20 mouse cellular contexts compared by ENCODE assay signal in genomic region chr11:96697467-96697866, GRCm38 (mm10).
DNase-seq lines count a peak whose midpoint lies in the region; ATAC-seq and TF ChIP-seq lines count a peak whose summit lies in the region.
"Had no signal": no experiment of that assay in that cellular context is flagged by ENCODE, and none has a peak within 500 bp of the region (broad histone marks: within the 10 kb centered on the region; RNA-seq: fewer than 3 reads in every experiment).

No protein-coding gene starts in this region.

- no peak overlapping the region for H3K27ac ChIP-seq in kidney, postnatal 0 days
- no peak overlapping the region for H3K27ac ChIP-seq in CH12.LX (ENCODE audit: insufficient read depth, low read depth)
- H3K27ac ChIP-seq: embryonic facial prominence, embryonic 13.5 days; forebrain, embryonic 12.5 days; liver, embryonic 13.5 days; stomach, embryonic 15.5 days had no signal

- in situ Hi-C loops in CH12.LX (cut with MboI; ENCODE audit: low pct_ligation_motif_present, low pct_unique_long_range_greater_than_20kb, low sequenced_read_pairs), result no loop called here

- H3K4me2 ChIP-seq in kidney, postnatal 0 days (ENCODE audit: low read length), result no peak overlapping the region
- peak overlapping the region; percentile 76 for H3K4me2 ChIP-seq in CH12.LX (ENCODE audit: insufficient read depth, low read depth, poor library complexity, severe bottlenecking)
- H3K4me2 ChIP-seq: embryonic facial prominence, embryonic 13.5 days; forebrain, embryonic 12.5 days; heart, embryonic 11.5 days; liver, embryonic 13.5 days; stomach, embryonic 15.5 days had no signal

- H3K36me3 ChIP-seq in kidney, postnatal 0 days (ENCODE audit: insufficient read depth, low read length), result no peaks in the 10 kb centered on the region
- no peaks in the 10 kb centered on the region for H3K36me3 ChIP-seq in CH12.LX (replicated peaks in 1 of 2; ENCODE audit: control insufficient read depth in 1 of 2, insufficient read depth in 1 of 2, low read length in 1 of 2)
- H3K36me3 ChIP-seq: embryonic facial prominence, embryonic 13.5 days; forebrain, embryonic 12.5 days; liver, embryonic 13.5 days; stomach, embryonic 15.5 days had no signal

- H3K9me3 ChIP-seq in kidney, postnatal 0 days (replicated peaks; ENCODE audit: low read length), result no peaks in the 10 kb centered on the region
- no peaks in the 10 kb centered on the region for H3K9me3 ChIP-seq in CH12.LX (replicated peaks; ENCODE audit: low read length)
- H3K9me3 ChIP-seq: embryonic facial prominence, embryonic 13.5 days; forebrain, embryonic 12.5 days; liver, embryonic 13.5 days; stomach, embryonic 15.5 days had no signal

- no peaks in the 10 kb centered on the region for H3K79me2 ChIP-seq in CH12.LX (replicated peaks; ENCODE audit: control insufficient read depth, extremely low read depth, insufficient read depth, poor library complexity, severe bottlenecking)

- ATAC-seq in CD4-positive, CD25-positive, alpha-beta regulatory T cell, adult 4 months, result no peak
- 0 out of 2 replicates have a peak, but pooled peaks have one; percentile 21 for ATAC-seq in kidney, postnatal 0 days (replicated peaks; ENCODE audit: low FRiP score, low read depth)
- 0 out of 2 replicates have a peak, but pooled peaks have one; percentile 34 for ATAC-seq in erythroid progenitor cell, adult 5-6 weeks (replicated peaks; ENCODE audit: low FRiP score, poor library complexity, severe bottlenecking)
- ATAC-seq: intestine, embryonic 16.5 days; midbrain, embryonic 16.5 days had no signal

- no peak for TF ChIP-seq EP300 in CH12.LX (IDR thresholded peaks at IDR 0.05; ENCODE audit: low read length)

- no peaks in the 10 kb centered on the region for H3K4me1 ChIP-seq in kidney, postnatal 0 days (replicated peaks; ENCODE audit: insufficient read depth, low read length)
- peaks cover 3 to 21% of the 10 kb centered on the region in 2 experiments for H3K4me1 ChIP-seq in CH12.LX (ENCODE audit: control insufficient read depth in 1 of 2, insufficient read depth in 2 of 2)
- H3K4me1 ChIP-seq: liver, embryonic 13.5 days; stomach, embryonic 15.5 days had no signal

- no peak for TF ChIP-seq CTCF in kidney, postnatal 0 days (IDR thresholded peaks at IDR 0.05; ENCODE audit: low read depth)
- no peak for TF ChIP-seq CTCF in CH12.LX (conservative IDR thresholded peaks at IDR 0.05 in 1 of 2, IDR thresholded peaks at IDR 0.05 in 1 of 2; ENCODE audit: low read depth in 2 of 2, low read length in 2 of 2)

- no peak for TF ChIP-seq RAD21 in CH12.LX (IDR thresholded peaks at IDR 0.05; ENCODE audit: low read depth, low read length)

- no peak overlapping the region for H3K9ac ChIP-seq in kidney, postnatal 0 days (ENCODE audit: low read depth, low read length)
- H3K9ac ChIP-seq in CH12.LX (ENCODE audit: insufficient read depth, low read depth), result no peak overlapping the region
- H3K9ac ChIP-seq: embryonic facial prominence, embryonic 13.5 days; forebrain, embryonic 12.5 days; liver, embryonic 13.5 days; stomach, embryonic 15.5 days had no signal

- peak; percentile 24 for DNase-seq in CD4-positive, CD25-positive, alpha-beta regulatory T cell, adult 2 months (ENCODE audit: low read depth, low spot score)
- no peak for DNase-seq in kidney, postnatal 0 days (ENCODE audit: low spot score)
- DNase-seq in kidney, postnatal 36 days, result no peak
- DNase-seq in CH12.LX (ENCODE audit: extremely low read depth), result no peak
- DNase-seq in left cerebral cortex, adult 9 months (ENCODE audit: low spot score in 2 of 2), result no peak
- DNase-seq in frontal cortex, postnatal 14 days (ENCODE audit: low spot score in 2 of 2), result no peak
- DNase-seq: adrenal gland, postnatal 25 days; cerebellum, adult 18-20 months; gastrocnemius, postnatal 36 days; heart, postnatal 36 days; liver, embryonic 13.5 days; right cerebral cortex, postnatal 14 days had no signal

- H3K27me3 ChIP-seq in kidney, postnatal 0 days (ENCODE audit: insufficient read depth, low read length), result peaks cover 4% of the 10 kb centered on the region; the same call in 1 of the 2 replicates
- no peaks in the 10 kb centered on the region for H3K27me3 ChIP-seq in CH12.LX (replicated peaks)
- H3K27me3 ChIP-seq: embryonic facial prominence, embryonic 13.5 days; forebrain, embryonic 12.5 days; liver, embryonic 13.5 days; stomach, embryonic 15.5 days had no signal

- WGBS in kidney, postnatal 0 days, result 68% methylated on average over 4 of the region's 4 CpGs

- dilution Hi-C loops in CH12.LX (cut with MboI; ENCODE audit: extremely low pct_ligation_motif_present, extremely low pct_unique_long_range_greater_than_20kb, low sequenced_read_pairs), result no loop called here

- no peak for TF ChIP-seq POLR2A in CH12.LX (IDR thresholded peaks at IDR 0.05; ENCODE audit: low read depth, low read length)

- no peak overlapping the region for H3K4me3 ChIP-seq in kidney, postnatal 0 days (replicated peaks; ENCODE audit: low read depth, low read length)
- no peak overlapping the region for H3K4me3 ChIP-seq in CH12.LX (replicated peaks in 1 of 3; ENCODE audit: low read depth in 2 of 3, low read length in 2 of 3, poor library complexity in 1 of 3)
- H3K4me3 ChIP-seq: embryonic facial prominence, embryonic 13.5 days; forebrain, embryonic 12.5 days; liver, embryonic 13.5 days; stomach, embryonic 15.5 days had no signal

TF ChIP-seq in CH12.LX, 34 proteins besides CTCF, POLR2A, EP300 and RAD21:
- no peak for TF ChIP-seq CHD1 (IDR thresholded peaks at IDR 0.05; ENCODE audit: low read depth, low read length)
- 0 out of 2 replicates have a peak, but pooled peaks have one; percentile 15 for TF ChIP-seq BHLHE40 (IDR thresholded peaks at IDR 0.05; ENCODE audit: low read depth, low read length)
